Mouse (Mus musculus): ENCODE data around the gene Bahd1.

Gene Bahd1

GRCm38 (mm10) chr2:118899981-118900825 lies at the start of gene Bahd1:
Gene Bahd1, plus strand, starts transcription at chr2:118900377.
- DNase-seq (ENCODE audit: low spot score): no peak

GRCm38 (mm10) chr2:118851756-118852155 lies 48.4 kb upstream of the Bahd1 start:
- no peak for DNase-seq (ENCODE audit: low spot score)

GRCm38 (mm10) chr2:118861454-118862339 lies 38.5 kb upstream of the Bahd1 start, which contains the start of gene Ivd:
Gene Ivd, plus strand, starts transcription at chr2:118861954.
- DNase-seq (ENCODE audit: low spot score): peak; percentile 93

- no peak for DNase-seq (ENCODE audit: low spot score)
Measured at GRCm38 (mm10) chr2:118862340-118862675, 37.9 kb upstream of the Bahd1 start.

- DNase-seq (ENCODE audit: low spot score): no peak
Measured at GRCm38 (mm10) chr2:118870601-118871000, 29.6 kb upstream of the Bahd1 start.

GRCm38 (mm10) chr2:118871032-118871431 lies 29.1 kb upstream of the Bahd1 start:
- DNase-seq (ENCODE audit: low spot score): no peak

GRCm38 (mm10) chr2:118873018-118873417 lies 27.2 kb upstream of the Bahd1 start:
- DNase-seq (ENCODE audit: low spot score): no peak

GRCm38 (mm10) chr2:118873890-118874430 lies 26.2 kb upstream of the Bahd1 start:
- DNase-seq (ENCODE audit: low spot score): no peak

- DNase-seq (ENCODE audit: low spot score): no peak
Measured at GRCm38 (mm10) chr2:118875316-118875715, 24.9 kb upstream of the Bahd1 start.

- no peak for DNase-seq (ENCODE audit: low spot score)
Measured at GRCm38 (mm10) chr2:118876453-118876852, 23.7 kb upstream of the Bahd1 start.

GRCm38 (mm10) chr2:118881019-118881418 lies 19.2 kb upstream of the Bahd1 start:
- DNase-seq (ENCODE audit: low spot score): no peak

- DNase-seq (ENCODE audit: low spot score): no peak
Measured at GRCm38 (mm10) chr2:118881956-118882355, 18.2 kb upstream of the Bahd1 start.

- peak; percentile 87 for DNase-seq (ENCODE audit: low spot score)
Measured at GRCm38 (mm10) chr2:118882840-118883679, 17.1 kb upstream of the Bahd1 start.

GRCm38 (mm10) chr2:118887440-118887839 lies 12.7 kb upstream of the Bahd1 start:
- no peak for DNase-seq (ENCODE audit: low spot score)

GRCm38 (mm10) chr2:118887845-118888548 lies 12.2 kb upstream of the Bahd1 start:
- DNase-seq (ENCODE audit: low spot score): no peak

- DNase-seq (ENCODE audit: low spot score): no peak
Measured at GRCm38 (mm10) chr2:118891173-118891572, 9.0 kb upstream of the Bahd1 start.

- DNase-seq (ENCODE audit: low spot score): peak; percentile 30
Measured at GRCm38 (mm10) chr2:118895990-118896913, 3.9 kb upstream of the Bahd1 start.

GRCm38 (mm10) chr2:118896914-118897291 lies 3.3 kb upstream of the Bahd1 start:
- no peak for DNase-seq (ENCODE audit: low spot score)

GRCm38 (mm10) chr2:118897392-118897791 lies 2.8 kb upstream of the Bahd1 start:
- DNase-seq (ENCODE audit: low spot score): no peak

GRCm38 (mm10) chr2:118897808-118898207 lies 2.4 kb upstream of the Bahd1 start:
- no peak for DNase-seq (ENCODE audit: low spot score)
